Mouse (Mus musculus): ENCODE results near the gene S1pr5. TPM values are rescaled to one million over a fixed set of nuclear protein-coding genes. Genes with fewer than 3 reads are reported as not detected.

Gene S1pr5
- polyA plus RNA-seq, 1 experiment from 2014 or later = 4.3 TPM

DNA sequence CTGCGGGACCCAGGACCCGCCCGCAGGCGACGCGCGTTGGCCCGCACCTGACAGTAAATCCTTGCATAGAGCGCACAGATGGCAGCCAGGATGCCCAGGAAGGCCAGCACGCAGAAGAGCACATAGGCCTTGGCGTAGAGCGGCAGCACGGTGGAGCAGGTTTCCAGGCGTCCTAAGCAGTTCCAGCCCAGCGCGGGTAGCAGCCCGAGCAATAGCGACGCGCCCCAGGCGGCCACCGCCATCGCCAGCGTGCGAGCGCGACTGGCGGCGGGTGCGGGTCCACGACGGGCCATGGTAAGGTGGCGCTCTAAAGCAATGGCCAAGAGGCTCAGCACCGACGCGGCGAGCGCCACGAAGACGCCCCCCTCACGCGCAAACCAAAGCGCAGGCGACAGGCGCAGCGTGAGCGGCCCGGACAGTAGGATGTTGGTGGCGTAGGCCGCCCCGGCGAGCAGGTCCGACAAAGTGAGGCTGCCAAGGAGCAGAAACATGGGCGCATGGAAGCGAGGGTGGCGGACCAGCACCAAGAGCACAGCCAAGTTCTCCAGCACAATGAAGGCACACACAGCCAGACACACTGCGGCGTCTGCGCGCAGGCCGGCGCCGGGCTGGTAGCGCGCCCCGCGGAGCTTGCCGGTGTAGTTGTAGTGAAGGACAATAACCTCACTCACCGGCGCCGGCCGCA is 3.7 kb downstream of the S1pr5 start:
- peak overlapping the region; percentile 64 for H3K9ac ChIP-seq (ENCODE audit: low read depth, low read length)

DNA sequence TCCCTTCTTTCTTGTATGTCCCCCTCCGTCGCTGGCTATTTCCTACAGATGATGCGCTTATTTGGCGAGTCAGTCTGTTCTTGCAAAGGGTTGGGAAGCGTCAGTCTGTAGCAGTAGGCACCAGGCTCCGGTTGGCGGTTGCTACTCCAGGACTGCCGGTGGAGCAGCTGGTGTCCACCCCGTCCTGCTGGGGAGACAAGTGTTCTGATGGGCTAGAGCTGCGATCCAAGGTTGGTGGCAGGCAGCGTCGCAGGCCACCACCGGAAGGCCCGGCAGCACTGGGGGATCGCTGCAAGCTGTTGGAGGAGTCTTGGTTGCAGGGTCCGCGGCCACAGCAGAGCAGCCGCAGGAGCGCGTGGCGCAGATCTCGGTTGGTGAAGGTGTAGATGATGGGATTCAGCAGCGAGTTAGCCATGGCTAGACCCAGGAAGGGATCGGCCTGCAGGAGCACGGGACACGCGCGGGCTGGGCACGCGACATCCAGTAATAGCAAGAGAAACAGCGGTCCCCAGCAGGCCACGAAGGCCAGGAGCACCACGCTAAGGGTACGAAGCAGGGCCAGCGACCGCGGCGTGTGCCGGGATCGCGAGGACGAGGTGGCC is 4.3 kb downstream of the S1pr5 start:
- peaks cover 18% of the 10 kb centered on the region; the same call in 1 of the 2 replicates for H3K4me1 ChIP-seq (ENCODE audit: control insufficient read depth, insufficient read depth, low read length)
- no peak for ATAC-seq
- WGBS = 3% methylated on average over 42 of the region's 42 CpGs

More for the DNA sequence above, 3.7 kb downstream of the S1pr5 start:
- Histone ChIP-seq H3K9me3 (replicated peaks; ENCODE audit: control insufficient read depth, low read length, poor library complexity, severe bottlenecking) (no peaks in the 10 kb centered on the region), H3K4me3 (ENCODE audit: low read depth, low read length) (peak overlapping the region; percentile 45), H3K27ac (ENCODE audit: low read length) (peak overlapping the region; percentile 60), H3K4me1 (ENCODE audit: control insufficient read depth, insufficient read depth, low read length) (peaks cover 18% of the 10 kb centered on the region; the same call in 1 of the 2 replicates), H3K4me2 (ENCODE audit: low read length) (peak overlapping the region; percentile 76), H3K36me3 (ENCODE audit: control insufficient read depth, insufficient read depth, low read length) (no peaks in the 10 kb centered on the region), H3K27me3 (ENCODE audit: control insufficient read depth, insufficient read depth, low read depth, low read length) (peaks cover 59% of the 10 kb centered on the region)
- under 1% methylated on average over 65 of the region's 72 CpGs for WGBS
- peak; percentile 61 for ATAC-seq

DNA sequence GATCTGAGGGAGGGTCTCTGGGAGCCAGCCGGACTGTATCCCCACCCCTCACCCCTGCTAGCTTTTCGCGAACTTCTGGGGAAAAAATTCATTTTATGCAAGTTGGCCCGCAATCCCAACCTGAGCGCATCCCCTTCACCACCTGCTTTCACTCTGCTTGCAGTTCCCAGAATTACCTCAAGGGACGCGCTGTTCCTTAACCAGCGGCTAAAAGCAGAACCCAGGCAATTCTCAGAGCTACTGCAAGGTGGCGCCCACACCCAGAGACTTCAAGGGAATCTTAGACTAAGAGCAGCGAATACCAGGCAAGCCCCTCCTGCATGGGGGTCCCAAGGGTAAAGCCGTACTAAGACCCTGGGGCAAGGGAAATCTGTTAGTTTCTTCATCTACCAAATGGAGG is 6.9 kb downstream of the S1pr5 start:
- Histone ChIP-seq H3K27me3 (ENCODE audit: control insufficient read depth, insufficient read depth, low read depth, low read length) (peaks cover 32% of the 10 kb centered on the region), H3K36me3 (ENCODE audit: control insufficient read depth, insufficient read depth, low read length) (no peaks in the 10 kb centered on the region), H3K9me3 (replicated peaks; ENCODE audit: control insufficient read depth, low read length, poor library complexity, severe bottlenecking) (no peaks in the 10 kb centered on the region), H3K4me1 (ENCODE audit: control insufficient read depth, insufficient read depth, low read length) (peaks cover 31% of the 10 kb centered on the region), H3K4me2 (ENCODE audit: low read length) (no peak overlapping the region), H3K9ac (ENCODE audit: low read depth, low read length) (no peak overlapping the region), H3K27ac (ENCODE audit: low read length) (no peak overlapping the region), H3K4me3 (ENCODE audit: low read depth, low read length) (no peak overlapping the region)
- ATAC-seq = no peak
- 4% methylated on average over 11 of the region's 11 CpGs for WGBS

More for the DNA sequence above, 4.3 kb downstream of the S1pr5 start:
- H3K9me3 ChIP-seq (replicated peaks; ENCODE audit: control insufficient read depth, low read length, poor library complexity, severe bottlenecking) = no peaks in the 10 kb centered on the region
- H3K27ac ChIP-seq (ENCODE audit: low read length) = peak overlapping the region; percentile 60; the same call in 1 of the 2 replicates
- peak overlapping the region; percentile 64 for H3K9ac ChIP-seq (ENCODE audit: low read depth, low read length)
- peak overlapping the region; percentile 45 for H3K4me3 ChIP-seq (ENCODE audit: low read depth, low read length)
- peak overlapping the region; percentile 76 for H3K4me2 ChIP-seq (ENCODE audit: low read length)
- peaks cover 52% of the 10 kb centered on the region for H3K27me3 ChIP-seq (ENCODE audit: control insufficient read depth, insufficient read depth, low read depth, low read length)
- H3K36me3 ChIP-seq (ENCODE audit: control insufficient read depth, insufficient read depth, low read length) = no peaks in the 10 kb centered on the region

DNA sequence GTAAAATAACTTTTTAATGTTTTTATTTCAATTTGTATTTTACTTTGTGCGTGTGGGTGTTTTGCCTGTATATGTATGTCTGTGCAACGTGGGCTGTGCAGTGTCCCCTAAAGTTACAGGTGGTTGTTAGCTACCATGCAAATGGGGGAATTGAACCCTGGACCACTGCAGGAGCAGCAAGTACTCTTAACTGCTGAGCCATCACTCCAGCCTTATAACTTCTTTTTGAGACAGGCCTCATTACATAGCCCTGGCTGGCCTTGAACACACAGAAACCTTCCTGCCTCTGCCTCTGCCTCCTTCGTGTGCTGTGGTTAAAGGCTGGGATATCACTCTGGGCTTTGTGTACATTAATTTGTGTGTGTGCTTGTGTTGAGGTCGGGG is 8.8 kb downstream of the S1pr5 start:
- WGBS = 36% methylated on average over 4 of the region's 4 CpGs
- H3K9ac ChIP-seq (ENCODE audit: low read depth, low read length) = no peak overlapping the region
- H3K4me2 ChIP-seq (ENCODE audit: low read length) = peak overlapping the region; percentile 78
- H3K27ac ChIP-seq (ENCODE audit: low read length) = no peak overlapping the region; the same call in 1 of the 2 replicates
- H3K4me1 ChIP-seq (ENCODE audit: control insufficient read depth, insufficient read depth, low read length) = peaks cover 22% of the 10 kb centered on the region
- no peak for ATAC-seq
- H3K9me3 ChIP-seq (replicated peaks; ENCODE audit: control insufficient read depth, low read length, poor library complexity, severe bottlenecking) = no peaks in the 10 kb centered on the region
- peak overlapping the region; percentile 82 for H3K4me3 ChIP-seq (ENCODE audit: low read depth, low read length)
- no peaks in the 10 kb centered on the region for H3K36me3 ChIP-seq (ENCODE audit: control insufficient read depth, insufficient read depth, low read length)
- H3K27me3 ChIP-seq (ENCODE audit: control insufficient read depth, insufficient read depth, low read depth, low read length) = peaks cover 18% of the 10 kb centered on the region

DNA sequence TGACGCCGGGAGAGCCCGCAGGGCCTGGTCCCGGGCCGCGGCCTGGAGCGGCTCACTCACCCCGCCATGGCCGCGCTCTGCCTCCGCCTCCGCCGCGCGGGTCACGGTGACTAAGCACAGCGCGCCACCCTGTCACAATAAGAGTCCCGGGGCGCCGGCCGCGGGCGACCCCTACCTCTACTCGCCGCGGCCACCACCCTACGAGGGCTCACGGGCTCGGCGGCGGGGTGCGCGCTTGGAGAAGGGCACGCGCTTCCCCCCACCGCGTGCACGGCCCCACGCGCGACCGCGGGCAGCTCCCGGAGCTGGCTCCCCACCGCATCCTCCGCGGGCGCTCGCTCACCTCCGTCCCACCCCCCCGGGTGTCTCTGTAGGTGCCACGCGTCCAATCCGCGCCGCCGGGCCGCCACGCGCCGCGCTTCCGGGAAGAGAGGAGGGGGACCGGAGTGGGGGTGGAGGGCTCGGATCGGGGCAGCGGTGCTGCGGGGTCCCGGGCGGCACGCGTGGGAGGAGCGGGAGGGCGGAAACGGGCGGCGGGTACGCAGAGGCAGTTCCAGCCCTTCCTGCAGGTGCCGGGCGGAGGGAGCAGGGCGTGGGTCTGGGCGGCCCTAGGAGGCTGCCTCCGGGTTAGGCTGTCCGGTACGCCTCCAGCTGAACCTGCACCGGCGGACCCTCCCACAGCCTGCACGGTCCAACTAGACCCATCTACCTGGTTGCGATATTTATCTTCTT is 9.3 kb downstream of the S1pr5 start, which contains the start of gene Keap1:
Gene Keap1 (minus strand): TSS at position 629 of the 732 bp plus-strand sequence.
- H3K4me2 ChIP-seq (ENCODE audit: low read length) = peak within 1 kb of the TSS; percentile 78
- peaks cover 3% of the 10 kb centered on the region; the same call in 1 of the 2 replicates for H3K36me3 ChIP-seq (ENCODE audit: control insufficient read depth, insufficient read depth, low read length)
- WGBS = under 1% methylated on average over 62 of the region's 90 CpGs
- peak; percentile 81 for ATAC-seq
- H3K9ac ChIP-seq (ENCODE audit: low read depth, low read length) = peak within 1 kb of the TSS; percentile 99
- H3K4me3 ChIP-seq (ENCODE audit: low read depth, low read length) = peak within 1 kb of the TSS; percentile 82
- peak within 1 kb of the TSS; percentile 90 for H3K27ac ChIP-seq (ENCODE audit: low read length)
- H3K9me3 ChIP-seq (replicated peaks; ENCODE audit: control insufficient read depth, low read length, poor library complexity, severe bottlenecking) = no peaks in the 10 kb centered on the region
- peaks cover 17% of the 10 kb centered on the region for H3K4me1 ChIP-seq (ENCODE audit: control insufficient read depth, insufficient read depth, low read length)
- H3K27me3 ChIP-seq (ENCODE audit: control insufficient read depth, insufficient read depth, low read depth, low read length) = peaks cover 13% of the 10 kb centered on the region

DNA sequence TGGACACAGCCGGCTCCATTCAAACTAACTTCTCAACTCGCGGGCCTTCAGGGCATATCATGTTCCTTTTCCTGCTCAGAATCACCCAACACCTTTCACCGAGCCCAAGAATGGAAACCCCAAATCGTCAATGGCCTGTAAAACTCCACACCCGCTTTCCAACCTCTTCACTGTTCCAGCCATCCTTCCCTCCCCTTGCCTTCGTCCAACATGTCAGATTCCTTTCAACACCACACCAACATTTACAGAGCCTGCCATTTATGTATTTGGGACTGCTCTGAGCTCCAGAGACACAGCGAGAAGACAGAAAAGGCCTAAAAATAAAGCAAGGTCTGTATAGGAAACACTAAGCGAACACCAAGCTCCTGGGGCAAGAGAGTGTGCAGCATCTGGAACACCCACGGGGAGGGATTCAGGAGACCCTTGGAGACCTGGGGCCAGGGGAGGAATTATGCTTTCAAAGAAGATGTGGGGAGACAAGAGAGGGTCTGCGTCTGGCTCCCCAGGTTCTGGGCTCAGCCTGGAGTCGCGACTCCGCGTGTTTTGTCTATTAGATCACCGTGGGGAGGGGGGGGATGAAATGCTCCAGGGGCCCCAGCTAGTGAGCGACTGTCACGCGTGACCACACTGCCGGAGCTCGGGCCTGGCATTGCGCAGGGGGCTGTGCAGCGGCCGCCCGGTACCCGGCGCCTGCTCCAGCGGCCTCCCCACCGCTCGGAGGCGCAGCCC is 10.1 kb downstream of the S1pr5 start:
- Histone ChIP-seq H3K27me3 (ENCODE audit: control insufficient read depth, insufficient read depth, low read depth, low read length) (peaks cover 6% of the 10 kb centered on the region), H3K4me1 (ENCODE audit: control insufficient read depth, insufficient read depth, low read length) (peaks cover 17% of the 10 kb centered on the region), H3K4me3 (ENCODE audit: low read depth, low read length) (peak overlapping the region; percentile 82), H3K4me2 (ENCODE audit: low read length) (peak overlapping the region; percentile 78), H3K9ac (ENCODE audit: low read depth, low read length) (peak overlapping the region; percentile 99), H3K36me3 (ENCODE audit: control insufficient read depth, insufficient read depth, low read length) (peaks cover 5% of the 10 kb centered on the region), H3K9me3 (replicated peaks; ENCODE audit: control insufficient read depth, low read length, poor library complexity, severe bottlenecking) (no peaks in the 10 kb centered on the region), H3K27ac (ENCODE audit: low read length) (peak overlapping the region; percentile 90)
- under 1% methylated on average over 31 of the region's 31 CpGs for WGBS
- ATAC-seq = peak; percentile 37

DNA sequence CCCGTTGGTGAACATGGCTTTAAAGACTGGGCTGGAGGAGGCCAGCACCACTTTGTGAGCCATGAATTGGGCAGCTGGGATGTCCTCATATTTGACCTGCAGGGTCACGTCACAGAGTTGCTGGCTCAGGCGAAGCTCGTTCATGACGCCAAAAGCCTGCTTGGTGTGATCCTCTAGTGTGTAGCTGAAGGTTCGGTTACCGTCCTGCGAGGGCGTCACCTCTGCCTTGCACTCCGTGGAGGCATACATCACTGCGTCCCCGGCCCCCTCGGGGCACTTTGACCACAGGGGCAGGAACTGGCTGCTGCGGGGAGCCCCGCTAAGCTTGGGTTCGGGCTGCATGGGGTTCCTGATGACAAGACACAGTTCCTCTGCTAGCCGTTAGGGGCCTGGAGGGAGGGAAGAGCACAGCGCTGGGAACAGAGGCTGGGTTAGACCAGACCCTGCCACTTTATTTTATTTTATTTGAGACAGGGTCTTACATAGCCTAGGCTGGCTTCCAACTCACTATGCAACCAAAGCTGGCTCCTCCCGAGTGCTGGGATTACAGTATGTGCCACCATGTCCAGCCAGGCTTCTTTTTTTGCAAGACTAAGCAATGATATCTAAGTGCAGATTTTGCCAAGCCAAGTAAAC is 10.8 kb downstream of the S1pr5 start:
- Histone ChIP-seq H3K27ac (ENCODE audit: low read length) (peak overlapping the region; percentile 90), H3K4me1 (ENCODE audit: control insufficient read depth, insufficient read depth, low read length) (peaks cover 17% of the 10 kb centered on the region), H3K4me3 (ENCODE audit: low read depth, low read length) (peak overlapping the region; percentile 82), H3K4me2 (ENCODE audit: low read length) (peak overlapping the region; percentile 78), H3K27me3 (ENCODE audit: control insufficient read depth, insufficient read depth, low read depth, low read length) (peaks cover under 1% of the 10 kb centered on the region), H3K36me3 (ENCODE audit: control insufficient read depth, insufficient read depth, low read length) (peaks cover 9% of the 10 kb centered on the region), H3K9ac (ENCODE audit: low read depth, low read length) (peak overlapping the region; percentile 99), H3K9me3 (replicated peaks; ENCODE audit: control insufficient read depth, low read length, poor library complexity, severe bottlenecking) (no peaks in the 10 kb centered on the region)
- 20% methylated on average over 19 of the region's 19 CpGs for WGBS
- 0 out of 2 replicates have a peak, but pooled peaks have one; percentile 29 for ATAC-seq

DNA sequence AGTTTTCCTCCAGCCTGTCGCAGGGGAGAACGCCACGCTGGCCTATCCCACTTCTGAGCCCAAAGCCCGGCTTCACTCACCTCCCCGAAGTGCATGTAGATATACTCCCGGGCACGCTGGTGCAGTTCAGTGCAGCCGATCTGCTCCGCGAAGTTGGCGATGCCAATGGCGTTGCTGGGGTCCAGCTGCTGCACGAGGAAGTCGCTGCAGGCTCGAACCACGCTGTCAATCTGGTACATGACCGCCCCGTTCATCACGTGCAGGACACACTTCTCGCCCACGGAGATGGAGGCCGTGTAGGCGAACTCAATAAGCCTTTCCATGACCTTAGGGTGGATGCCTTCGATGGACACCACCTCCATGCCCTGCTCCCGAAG is 11.3 kb downstream of the S1pr5 start:
- H3K4me2 ChIP-seq (ENCODE audit: low read length) = peak overlapping the region; percentile 78
- peak overlapping the region; percentile 99 for H3K9ac ChIP-seq (ENCODE audit: low read depth, low read length)
- H3K36me3 ChIP-seq (ENCODE audit: control insufficient read depth, insufficient read depth, low read length) = peaks cover 9% of the 10 kb centered on the region
- H3K27ac ChIP-seq (ENCODE audit: low read length) = peak overlapping the region; percentile 90; the same call in 1 of the 2 replicates
- peak overlapping the region; percentile 82; the same call in 1 of the 2 replicates for H3K4me3 ChIP-seq (ENCODE audit: low read depth, low read length)
- no peak for ATAC-seq
- no peaks in the 10 kb centered on the region for H3K9me3 ChIP-seq (replicated peaks; ENCODE audit: control insufficient read depth, low read length, poor library complexity, severe bottlenecking)
- H3K4me1 ChIP-seq (ENCODE audit: control insufficient read depth, insufficient read depth, low read length) = peaks cover 17% of the 10 kb centered on the region
- H3K27me3 ChIP-seq (ENCODE audit: control insufficient read depth, insufficient read depth, low read depth, low read length) = no peaks in the 10 kb centered on the region
- WGBS = 84% methylated on average over 25 of the region's 25 CpGs
